Mouse (Mus musculus): ENCODE measurements around the gene Gm14180.

- TF ChIP-seq CTCF (IDR thresholded peaks at IDR 0.05; ENCODE audit: low read depth, low read length) (no peak), GATA2 (IDR thresholded peaks at IDR 0.05; ENCODE audit: borderline replicate concordance, low read depth, low read length) (no peak), GATA1 (IDR thresholded peaks at IDR 0.05; ENCODE audit: borderline replicate concordance, low read length) (no peak), TAL1 (conservative IDR thresholded peaks at IDR 0.05; ENCODE audit: low read depth, low read length) (no peak)
Measured at GRCm38 (mm10) chr11:99734190-99734589, at the start of gene Gm14180.
